Mouse (Mus musculus) layer of hippocampus, adult 9-10 months (tissue): ENCODE results near the gene Mtor.

Experiments used
- DNase-seq: peaks from one replicate; pipeline ENCODE4 v3.0.0; 2022; ENCODE audit warnings: low spot score

The Mtor gene

GRCm38 (mm10) chr4:148442598-148442997 is 5.8 kb upstream of the Mtor start:
- no peak for DNase-seq

GRCm38 (mm10) chr4:148444250-148444967 is 4.0 kb upstream of the Mtor start, which contains the start of gene Ubiad1:
Gene Ubiad1, minus strand, starts transcription at chr4:148444771.
- no peak for DNase-seq

GRCm38 (mm10) chr4:148448853-148449245 is 438 bp downstream of the Mtor start:
- no peak for DNase-seq

GRCm38 (mm10) chr4:148453707-148454106 is 5.3 kb downstream of the Mtor start:
- DNase-seq: no peak

GRCm38 (mm10) chr4:148455477-148456025 is 7.1 kb downstream of the Mtor start:
- no peak for DNase-seq

GRCm38 (mm10) chr4:148460656-148461284 is 12.4 kb downstream of the Mtor start:
- no peak for DNase-seq

GRCm38 (mm10) chr4:148461772-148462171 is 13.4 kb downstream of the Mtor start:
- no peak for DNase-seq

- no peak for DNase-seq
Observed at GRCm38 (mm10) chr4:148462717-148463116, 14.3 kb downstream of the Mtor start.

GRCm38 (mm10) chr4:148463208-148463960 is 15.0 kb downstream of the Mtor start:
- peak; percentile 22 for DNase-seq

GRCm38 (mm10) chr4:148464301-148464700 is 15.9 kb downstream of the Mtor start:
- no peak for DNase-seq

- DNase-seq: no peak
Observed at GRCm38 (mm10) chr4:148464869-148465268, 16.5 kb downstream of the Mtor start.

GRCm38 (mm10) chr4:148466511-148467079 is 18.2 kb downstream of the Mtor start:
- DNase-seq: no peak

GRCm38 (mm10) chr4:148468396-148468795 is 20.0 kb downstream of the Mtor start:
- no peak for DNase-seq

- DNase-seq: no peak
Observed at GRCm38 (mm10) chr4:148469487-148470252, 21.3 kb downstream of the Mtor start.

- no peak for DNase-seq
Observed at GRCm38 (mm10) chr4:148471363-148471806, 23.0 kb downstream of the Mtor start.

- no peak for DNase-seq
Observed at GRCm38 (mm10) chr4:148472436-148473174, 24.2 kb downstream of the Mtor start.

- no peak for DNase-seq
Observed at GRCm38 (mm10) chr4:148473496-148473895, 25.1 kb downstream of the Mtor start.

GRCm38 (mm10) chr4:148480245-148480644 is 31.8 kb downstream of the Mtor start:
- DNase-seq: no peak

- DNase-seq: no peak
Observed at GRCm38 (mm10) chr4:148481557-148482168, 33.3 kb downstream of the Mtor start.

GRCm38 (mm10) chr4:148484511-148484910 is 36.1 kb downstream of the Mtor start:
- no peak for DNase-seq
